Mouse (Mus musculus): ENCODE results near the gene Zfp809. TPM values are rescaled to one million over a fixed set of nuclear protein-coding genes. Genes with fewer than 3 reads are reported as not detected.

Gene Zfp809
- polyA plus RNA-seq (2021; fragmentation: Nextera tagmentation): 9.2 and 11.8 TPM in 2 replicates
- long read RNA-seq, experiment 1, partial matches to known transcripts: 0 of 7 reads
- long read RNA-seq, experiment 1, other reads (novel, unspliced or antisense): 2 of 7 reads
- long read RNA-seq, experiment 2, transcript Zfp809-205 (5 exons, 1,313 nt): major isoform, 5 of 19 reads
- long read RNA-seq, experiment 2, partial matches to known transcripts: 0 of 19 reads
- long read RNA-seq, experiment 2, other reads (novel, unspliced or antisense): 10 of 19 reads

GRCm38 (mm10) chr9:22225581-22226388 is at the start of gene Zfp809:
Gene Zfp809, plus strand, starts transcription at chr9:22225714.

GRCm38 (mm10) chr9:22188025-22188611 is 37.4 kb upstream of the Zfp809 start, which contains the start of gene Zfp872:
Gene Zfp872, plus strand, starts transcription at chr9:22188090.

GRCm38 (mm10) chr9:22259184-22260091 is 33.9 kb downstream of the Zfp809 start, which contains the start of gene Zfp599:
Gene Zfp599, minus strand, starts transcription at chr9:22259895.

Other genes starting within 250 kb of the Zfp809 start
- 0.82 and 1.1 TPM in 2 replicates for gene Rgl3, start 236.3 kb upstream of the Zfp809 start, polyA plus RNA-seq (2021; fragmentation: Nextera tagmentation)
- gene Ccdc151, start 223.1 kb upstream of the Zfp809 start, polyA plus RNA-seq (2021; fragmentation: Nextera tagmentation): 1.7 and 2.8 TPM in 2 replicates
- 26.1 and 29.7 TPM in 2 replicates for gene Prkcsh, start 222.9 kb upstream of the Zfp809 start, polyA plus RNA-seq (2021; fragmentation: Nextera tagmentation)
- 19.5 and 21.7 TPM in 2 replicates for gene Elavl3, start 173.7 kb upstream of the Zfp809 start, polyA plus RNA-seq (2021; fragmentation: Nextera tagmentation)
- gene Gm49318, start 154.5 kb upstream of the Zfp809 start, polyA plus RNA-seq (2021; fragmentation: Nextera tagmentation): not detected in 2 replicates
- gene Zfp653, start 154.3 kb upstream of the Zfp809 start, polyA plus RNA-seq (2021; fragmentation: Nextera tagmentation): 4.0 and 4.4 TPM in 2 replicates
- 59.3 and 59.4 TPM in 2 replicates for gene Ecsit, start 140.3 kb upstream of the Zfp809 start, polyA plus RNA-seq (2021; fragmentation: Nextera tagmentation)
- 0.40 and 0.72 TPM in 2 replicates for gene Cnn1, start 126.5 kb upstream of the Zfp809 start, polyA plus RNA-seq (2021; fragmentation: Nextera tagmentation)
- 154 and 178 TPM in 2 replicates for gene Elof1, start 108.5 kb upstream of the Zfp809 start, polyA plus RNA-seq (2021; fragmentation: Nextera tagmentation)
- 0.57 and 1.1 TPM in 2 replicates for gene Acp5, start 90.0 kb upstream of the Zfp809 start, polyA plus RNA-seq (2021; fragmentation: Nextera tagmentation)
- 174 and 190 TPM in 2 replicates for gene Pigyl, start 68.9 kb upstream of the Zfp809 start, polyA plus RNA-seq (2021; fragmentation: Nextera tagmentation)
- gene Zfp872, start 37.6 kb upstream of the Zfp809 start, polyA plus RNA-seq (2021; fragmentation: Nextera tagmentation): not detected in 2 replicates
- 2.1 and 3.2 TPM in 2 replicates for gene Zfp599, start 34.2 kb downstream of the Zfp809 start, polyA plus RNA-seq (2021; fragmentation: Nextera tagmentation)
- 10.5 and 11.2 TPM in 2 replicates for gene Zfp810, start 81.9 kb downstream of the Zfp809 start, polyA plus RNA-seq (2021; fragmentation: Nextera tagmentation)
- 6.7 and 7.0 TPM in 2 replicates for gene Anln, start 163.5 kb downstream of the Zfp809 start, polyA plus RNA-seq (2021; fragmentation: Nextera tagmentation)
- gene 9530077C05Rik, start 185.8 kb downstream of the Zfp809 start, polyA plus RNA-seq (2021; fragmentation: Nextera tagmentation): 7.3 and 7.8 TPM in 2 replicates
- gene Gm17545, start 228.6 kb downstream of the Zfp809 start, polyA plus RNA-seq (2021; fragmentation: Nextera tagmentation): not detected in 2 replicates
- 42.7 and 48.4 TPM in 2 replicates for gene Rp9, start 244.0 kb downstream of the Zfp809 start, polyA plus RNA-seq (2021; fragmentation: Nextera tagmentation)

Data from layer of hippocampus, adult 6 months (tissue).